Mouse (Mus musculus) Patski (cell line): ENCODE results near the gene Zfp322a. TPM values are rescaled to one million over a fixed set of nuclear protein-coding genes. Genes with fewer than 3 reads are reported as not detected.
A peak's percentile ranks its signal among the peaks of the same experiment; 100 is the strongest.

Experiments used
- ATAC-seq: fragments of 100-300 bp; one replicate; pipeline ENCODE4 v1.8.0; 2021
- CTCF ChIA-PET: fragments of 350-600 bp; sonication (Branson Sonifier 250); formaldehyde crosslinking; loops from one replicate; lab custom pipeline; 2022; ENCODE audit warnings: inconsistent platforms; lab: Charles Lee
- POLR2A ChIA-PET: fragments of 350-600 bp; sonication (Branson Sonifier 250); formaldehyde crosslinking; loops from one replicate; lab custom pipeline; 2022; ENCODE audit warnings: antibody characterized with exemption, inconsistent platforms; lab: Charles Lee
- DNase-seq: peaks from one replicate; pipeline ENCODE4 v3.0.0-alpha.2; 2011; ENCODE audit warnings: low read depth, low spot score
- H3K27me3 ChIP-seq: fragments of 371-371 bp; one replicate; pipeline ENCODE4 v1.5.1; 2021
- CTCF ChIP-seq: fragments of 100-300 bp; IDR thresholded peaks from one replicate; pipeline ENCODE4 v1.5.1; 2021
- in situ Hi-C: fragments of 300-500 bp; cut with MboI; formaldehyde crosslinking; loops from 3 replicates; pipeline ENCODE4 v1.11.1; 2018; ENCODE audit warnings: low pct_unique_long_range_greater_than_20kb, mixed read lengths
- polyA plus RNA-seq: library from polyadenylated mRNA; unstranded; gene quantifications from one replicate; pipeline ENCODE4 v1.2.3, GENCODE M21; 2021

The Zfp322a gene
- 19.9 TPM for polyA plus RNA-seq

- DNase-seq (peak; percentile 80), ATAC-seq (peak; percentile 99)
- TF ChIP-seq CTCF: no peak
- peaks cover 13% of the 10 kb centered on the region for H3K27me3 ChIP-seq
- CTCF ChIA-PET: interaction anchor here (1.1 to 2.7 kb wide), 2 partner anchors 9 to 33 kb away, joined by 3 to 15 read pairs; no protein-coding TSS in a partner anchor
- in situ Hi-C loops: no loop called here
- POLR2A ChIA-PET: interaction anchor here (0.6 kb wide), 1 partner anchor 1476 kb away, joined by 3 read pairs; no protein-coding TSS in a partner anchor
Observed at GRCm38 (mm10) chr13:23368583-23369420, at the start of gene Zfp322a. TSS of gene Zfp322a (minus strand) at chr13:23369208.

- DNase-seq: no peak
- ATAC-seq: no peak
- H3K27me3 ChIP-seq: peaks cover 16% of the 10 kb centered on the region
- TF ChIP-seq CTCF: no peak
- POLR2A ChIA-PET: no interaction called here
- CTCF ChIA-PET: interaction anchor here (4.3 kb wide), 1 partner anchor 11 kb away, joined by 42 read pairs; no protein-coding TSS in a partner anchor
- in situ Hi-C loops: loop anchor here (25.0 kb wide), 3 partner anchors 576 to 1551 kb away; partner anchors contain the start of genes Vmn1r207-ps and Vmn1r210
Observed at GRCm38 (mm10) chr13:23412630-23413521, 43.9 kb upstream of the Zfp322a start.

GRCm38 (mm10) chr13:23412211-23412629 is 43.2 kb upstream of the Zfp322a start:
- in situ Hi-C loops: loop anchor here (25.0 kb wide), 3 partner anchors 575 to 1550 kb away; partner anchors contain the start of genes Vmn1r207-ps and Vmn1r210
- DNase-seq (no peak), ATAC-seq (no peak)
- TF ChIP-seq CTCF: no peak
- CTCF ChIA-PET: interaction anchor here (4.3 kb wide), 1 partner anchor 11 kb away, joined by 42 read pairs; no protein-coding TSS in a partner anchor
- H3K27me3 ChIP-seq: peaks cover 23% of the 10 kb centered on the region
- POLR2A ChIA-PET: no interaction called here

GRCm38 (mm10) chr13:23411311-23412210 is 42.6 kb upstream of the Zfp322a start:
- TF ChIP-seq CTCF: no peak
- in situ Hi-C loops: loop anchor here (25.0 kb wide), 3 partner anchors 574 to 1549 kb away; partner anchors contain the start of genes Vmn1r207-ps and Vmn1r210
- peaks cover 30% of the 10 kb centered on the region for H3K27me3 ChIP-seq
- DNase-seq: no peak
- no peak for ATAC-seq
- ChIA-PET CTCF (interaction anchor here (4.3 kb wide), 1 partner anchor 10 kb away, joined by 42 read pairs; no protein-coding TSS in a partner anchor), POLR2A (no interaction called here)

GRCm38 (mm10) chr13:23410632-23411031 is 41.6 kb upstream of the Zfp322a start:
- TF ChIP-seq CTCF: no peak
- ATAC-seq (no peak), DNase-seq (no peak)
- CTCF ChIA-PET: interaction anchor here (4.3 kb wide), 1 partner anchor 9 kb away, joined by 42 read pairs; no protein-coding TSS in a partner anchor
- in situ Hi-C loops: loop anchor here (25.0 kb wide), 3 partner anchors 573 to 1548 kb away; partner anchors contain the start of genes Vmn1r207-ps and Vmn1r210
- peaks cover 39% of the 10 kb centered on the region for H3K27me3 ChIP-seq
- POLR2A ChIA-PET: no interaction called here

GRCm38 (mm10) chr13:23402626-23403025 is 33.6 kb upstream of the Zfp322a start:
- ChIA-PET POLR2A (no interaction called here), CTCF (interaction anchor here (1.6 to 2.5 kb wide), 3 partner anchors 9 to 48 kb away, joined by 7 to 42 read pairs (median 8); no protein-coding TSS in a partner anchor)
- peaks cover 50% of the 10 kb centered on the region for H3K27me3 ChIP-seq
- no peak for DNase-seq
- no peak for ATAC-seq
- TF ChIP-seq CTCF: no peak
- in situ Hi-C loops: loop anchor here (5.0 to 25.0 kb wide), 6 partner anchors 100 to 1540 kb away; partner anchors contain the start of genes Vmn1r207-ps and Vmn1r210

GRCm38 (mm10) chr13:23401683-23402527 is 32.9 kb upstream of the Zfp322a start:
- in situ Hi-C loops: loop anchor here (5.0 to 25.0 kb wide), 6 partner anchors 100 to 1540 kb away; partner anchors contain the start of genes Vmn1r207-ps and Vmn1r210
- TF ChIP-seq CTCF: peak; percentile 98
- ATAC-seq (peak; percentile 80), DNase-seq (no peak)
- POLR2A ChIA-PET: interaction anchor here (1.2 kb wide), 1 partner anchor 46 kb away, joined by 3 read pairs; no protein-coding TSS in a partner anchor
- H3K27me3 ChIP-seq: peaks cover 43% of the 10 kb centered on the region
- CTCF ChIA-PET: interaction anchor here (0.7 to 2.5 kb wide), 20 partner anchors 10 to 1366 kb away, joined by 3 to 42 read pairs (median 4); partner anchors contain the start of genes Hist1h2ah, Hist1h2bk and Zfp322a
